Mouse (Mus musculus) spleen, adult 2 months (tissue): ENCODE data around the gene Xab2.

ENCODE experiments used
- CTCF ChIP-seq: fragments of 200-500 bp; IDR thresholded peaks from 2 replicates; pipeline ENCODE4 v1.5.1; 2011; ENCODE audit warnings: mild to moderate bottlenecking, inconsistent platforms; ENCODE audit not compliant: insufficient read depth, insufficient read length, insufficient replicate concordance; ENCODE audit errors: extremely low read depth
- POLR2A ChIP-seq: fragments of 200-500 bp; IDR thresholded peaks from 2 replicates; pipeline ENCODE4 v1.6.1; 2011; ENCODE audit warnings: low read depth, low read length, inconsistent platforms

GRCm38 (mm10) chr8:3593470-3593869, 27.6 kb downstream of the Xab2 start:
- TF ChIP-seq CTCF (no peak), POLR2A (no peak)
